ENCODE assay signal across 9 mouse cellular contexts in the genomic region with DNA sequence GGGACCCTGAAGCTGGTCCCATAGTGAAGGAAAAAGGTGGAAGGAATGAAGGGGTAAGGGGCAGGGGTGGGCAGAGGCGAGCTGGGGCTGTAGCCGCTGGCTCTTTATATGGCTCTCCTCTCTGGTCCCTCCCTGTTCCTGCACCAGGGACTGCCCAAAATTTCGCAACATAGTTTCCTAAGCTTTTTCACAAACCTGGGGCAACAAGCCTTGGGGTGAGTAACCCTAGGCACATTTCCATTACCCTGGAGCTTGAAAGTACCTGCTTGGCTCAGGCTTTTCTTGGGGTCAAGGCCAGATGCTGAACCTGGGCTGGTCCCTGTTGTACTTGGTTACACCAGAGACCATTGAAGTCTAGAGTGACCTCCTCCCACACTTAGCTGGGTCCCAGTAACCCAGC. TPM values are rescaled to one million over a fixed set of nuclear protein-coding genes. Genes with fewer than 3 reads are reported as not detected.
DNase-seq lines count a peak whose midpoint lies in the region; ATAC-seq and TF ChIP-seq lines count a peak whose summit lies in the region.
"Had no signal": no experiment of that assay in that cellular context is flagged by ENCODE, and none has a peak within 500 bp of the region (broad histone marks: within the 10 kb centered on the region; RNA-seq: fewer than 3 reads in every experiment).

A gene (minus strand): TSS at position 123 of the 400 bp plus-strand sequence.

- H3K9me3 ChIP-seq in hindbrain, postnatal 0 days (ENCODE audit: low read length), result no peaks in the 10 kb centered on the region
- H3K9me3 ChIP-seq in midbrain, embryonic 13.5 days, result no peaks in the 10 kb centered on the region

- 53% methylated on average over 3 of the region's 3 CpGs for WGBS in large intestine, adult 2 months
- 88% methylated on average over 3 of the region's 3 CpGs for WGBS in hindbrain, postnatal 0 days
- WGBS in midbrain, embryonic 13.5 days, result 79% methylated on average over 3 of the region's 3 CpGs

- no peaks in the 10 kb centered on the region for H3K27me3 ChIP-seq in hindbrain, postnatal 0 days (ENCODE audit: insufficient read depth, low read length)
- no peaks in the 10 kb centered on the region for H3K27me3 ChIP-seq in midbrain, embryonic 13.5 days

- peak; percentile 66 to 67 for DNase-seq in kidney, postnatal 36 days
- no peak for DNase-seq in kidney, postnatal 10 days
- DNase-seq in adrenal gland, postnatal 36 days, result peak; percentile 37 to 50
- no peak for DNase-seq in large intestine, adult 2 months (ENCODE audit: low read depth, low spot score)
- no peak for DNase-seq in hindbrain, postnatal 0 days (ENCODE audit: low spot score)
- DNase-seq in layer of hippocampus, adult 9-10 months (ENCODE audit: low spot score), result no peak
- DNase-seq: cerebellum, postnatal 10 days had no signal

- no peak within 1 kb of the TSS for H3K27ac ChIP-seq in hindbrain, postnatal 0 days
- H3K27ac ChIP-seq in midbrain, embryonic 13.5 days, result no peak within 1 kb of the TSS

- H3K4me1 ChIP-seq in hindbrain, postnatal 0 days (ENCODE audit: insufficient read depth, low read length), result no peaks in the 10 kb centered on the region
- 0 out of 2 replicates have a peak, but pooled peaks cover under 1% of the 10 kb centered on the region for H3K4me1 ChIP-seq in midbrain, embryonic 13.5 days (replicated peaks)

- H3K9ac ChIP-seq in hindbrain, postnatal 0 days (replicated peaks; ENCODE audit: low read length), result no peak within 1 kb of the TSS
- no peak within 1 kb of the TSS for H3K9ac ChIP-seq in midbrain, embryonic 13.5 days (replicated peaks)

- no peak for TF ChIP-seq CTCF in hindbrain, postnatal 0 days (IDR thresholded peaks at IDR 0.05; ENCODE audit: low read depth)

- no peaks in the 10 kb centered on the region for H3K36me3 ChIP-seq in hindbrain, postnatal 0 days (ENCODE audit: insufficient read depth, low read length)
- no peaks in the 10 kb centered on the region for H3K36me3 ChIP-seq in midbrain, embryonic 13.5 days

- peak; percentile 67 for ATAC-seq in megakaryocyte progenitor cell, adult 5-6 weeks (replicated peaks; ENCODE audit: poor library complexity)
- ATAC-seq in hindbrain, postnatal 0 days, result no peak
- ATAC-seq in midbrain, embryonic 13.5 days, result no peak

- no peak within 1 kb of the TSS for H3K4me3 ChIP-seq in hindbrain, postnatal 0 days (ENCODE audit: low read length)
- H3K4me3 ChIP-seq in midbrain, embryonic 13.5 days (replicated peaks), result no peak within 1 kb of the TSS

- H3K4me2 ChIP-seq in hindbrain, postnatal 0 days (ENCODE audit: low read depth, low read length), result no peak within 1 kb of the TSS
- H3K4me2 ChIP-seq in midbrain, embryonic 13.5 days (replicated peaks), result no peak within 1 kb of the TSS

RNA-seq across cellular contexts. Expression of the gene that starts here (rescaled TPM):
- total RNA-seq in adrenal gland, postnatal 36 days (2021), result 100 to 1,000 TPM; 231 to 623 TPM
- 72.7 and 75.6 TPM in 2 replicates for polyA plus RNA-seq in large intestine, adult 2 months (2012; rRNA removed)
- total RNA-seq in megakaryocyte progenitor cell, adult 5-6 weeks (2015), result 164 and 202 TPM in 2 replicates
- total RNA-seq in megakaryocyte progenitor cell, adult 5-6 weeks (2017), result 211 and 263 TPM in 2 replicates
- 0.78 and 0.86 TPM in 2 replicates for total RNA-seq in hindbrain, postnatal 0 days (2014; rRNA removed)
- 1.8 and 2.5 TPM in 2 replicates for polyA plus RNA-seq in hindbrain, postnatal 0 days (2015; fragmentation: Nextera tagmentation; extraction: Ambion mirVana)
- polyA plus RNA-seq in midbrain, embryonic 13.5 days (2015; fragmentation: Nextera tagmentation; extraction: Ambion mirVana), result 0.34 and 1.1 TPM in 2 replicates

Comparison
In these comparisons a context has a peak if more than half of its experiments do, and no peak if none do; other contexts are left out.
1. RNA of the gene that starts here (total RNA-seq): 231 to 623 TPM in adrenal gland, postnatal 36 days and 164 to 263 TPM in megakaryocyte progenitor cell, adult 5-6 weeks; 0.78 to 0.86 TPM in hindbrain, postnatal 0 days; every median in the first group is over 10 times any median in the second.
2. RNA of the gene that starts here (polyA plus RNA-seq): 72.7 to 75.6 TPM in large intestine, adult 2 months; 1.8 to 2.5 TPM in hindbrain, postnatal 0 days and 0.34 to 1.1 TPM in midbrain, embryonic 13.5 days; every median in the first group is over 10 times any median in the second.
3. DNase-seq: peak in kidney, postnatal 36 days (2 of 2) and adrenal gland, postnatal 36 days (2 of 2); none in kidney, postnatal 10 days (single experiment), large intestine, adult 2 months (single experiment), hindbrain, postnatal 0 days (single experiment) and layer of hippocampus, adult 9-10 months (single experiment).